Mouse (Mus musculus) spleen, postnatal 14 days (tissue): ENCODE data around the gene Fpr-rs6.

Experiments
- DNase-seq, 2 experiments: peaks; one replicate each; pipeline ENCODE4 v3.0.0; 2021 to 2022; ENCODE audit warnings: low spot score in 2 of 2

Fpr-rs6 gene

DNA sequence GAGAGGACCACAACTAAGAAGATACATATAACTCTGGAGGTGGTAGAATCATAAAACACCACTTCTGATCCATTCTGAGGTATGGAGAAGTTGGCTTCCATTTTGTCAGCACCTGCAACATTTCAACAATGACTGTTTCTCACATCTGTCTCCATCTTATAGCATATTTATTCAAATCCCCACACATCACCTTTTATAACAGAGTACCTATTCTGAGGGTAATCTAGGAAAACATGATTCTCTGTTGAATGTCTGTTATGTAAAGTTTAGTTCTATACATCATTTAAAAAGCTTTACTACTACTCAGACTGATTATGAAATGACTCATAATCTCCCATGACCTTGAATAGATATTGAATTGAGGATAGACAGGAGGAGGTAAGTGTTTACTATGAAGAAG is at the start of gene Fpr-rs6:
Gene Fpr-rs6, minus strand, starts transcription at position 101 of the 400 bp plus-strand sequence.
- DNase-seq = no peak
